Comparison of ENCODE assay signal across 13 mouse cellular contexts in the genomic region with DNA sequence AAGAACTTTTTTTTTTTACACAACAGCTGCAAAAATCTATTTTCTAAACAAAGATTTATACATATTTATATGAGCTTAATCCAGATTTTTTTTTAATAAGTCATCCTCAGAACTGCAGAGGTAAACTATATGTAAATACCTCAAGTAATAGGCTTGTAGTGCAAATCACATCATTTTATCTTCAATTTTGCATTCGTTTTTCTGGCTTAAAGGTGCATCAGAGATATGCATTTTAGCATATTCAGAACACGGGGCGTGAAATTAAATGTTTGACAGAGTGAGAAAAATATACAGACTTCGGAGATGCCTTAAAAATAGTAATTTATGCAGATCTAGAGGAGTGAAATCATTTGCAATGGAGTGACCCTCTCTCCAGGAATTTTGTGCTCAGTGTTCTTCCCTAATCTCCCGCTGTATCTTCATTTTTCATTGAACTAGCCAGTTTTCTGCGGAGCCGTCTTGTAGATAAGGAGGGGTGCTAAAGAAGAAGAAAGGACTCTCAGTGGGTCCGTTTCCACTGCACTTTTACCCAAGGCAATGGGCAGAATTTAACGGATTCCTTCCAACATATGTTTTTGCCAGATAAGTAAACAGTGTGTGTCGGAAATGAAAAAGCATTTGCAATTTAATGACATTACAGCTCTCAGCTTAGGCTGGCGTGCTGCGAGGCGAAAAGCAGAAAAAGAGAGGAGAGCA. TPM values are rescaled to one million over a fixed set of nuclear protein-coding genes. Genes with fewer than 3 reads are reported as not detected.
DNase-seq lines count a peak whose midpoint lies in the region; ATAC-seq lines count a peak whose summit lies in the region.
"Had no signal": no experiment of that assay in that cellular context is flagged by ENCODE, and none has a peak within 500 bp of the region (broad histone marks: within the 10 kb centered on the region; RNA-seq: fewer than 3 reads in every experiment).

No protein-coding gene starts in this region.

- no peak for DNase-seq in lung, postnatal 14 days
- peak; percentile 34 for DNase-seq in forebrain, embryonic 14.5 days (ENCODE audit: low spot score)
- no peak for DNase-seq in limb, embryonic 10.5 days (ENCODE audit: low spot score)
- DNase-seq in frontal cortex, postnatal 25 days (ENCODE audit: low spot score in 2 of 2), result no peak
- no peak for DNase-seq in heart, adult 9 months (ENCODE audit: low spot score in 2 of 2)
- DNase-seq: cerebellum, adult 9-10 months; gastrocnemius, postnatal 10 days; kidney, adult 9 months had no signal

- H3K4me1 ChIP-seq in lung, embryonic 16.5 days (replicated peaks; ENCODE audit: control insufficient read depth, insufficient read depth, low read length), result no peaks in the 10 kb centered on the region
- H3K4me1 ChIP-seq in forebrain, embryonic 14.5 days (ENCODE audit: control insufficient read depth, insufficient read depth, low read length), result 0 out of 2 replicates have a peak, but pooled peaks cover 2% of the 10 kb centered on the region
- H3K4me1 ChIP-seq in liver, embryonic 16.5 days (ENCODE audit: control insufficient read depth, low read depth, low read length), result no peaks in the 10 kb centered on the region; the same call in none of the 2 replicates
- H3K4me1 ChIP-seq in midbrain, embryonic 16.5 days (ENCODE audit: control insufficient read depth, insufficient read depth, low read length), result peaks cover 11% of the 10 kb centered on the region
- H3K4me1 ChIP-seq in limb, embryonic 10.5 days, result no peaks in the 10 kb centered on the region

- H3K36me3 ChIP-seq in lung, embryonic 16.5 days (ENCODE audit: control insufficient read depth, insufficient read depth, low read length), result no peaks in the 10 kb centered on the region
- H3K36me3 ChIP-seq in forebrain, embryonic 14.5 days (ENCODE audit: control insufficient read depth, insufficient read depth, low read length), result no peaks in the 10 kb centered on the region
- H3K36me3 ChIP-seq in liver, embryonic 16.5 days (ENCODE audit: control insufficient read depth, insufficient read depth), result no peaks in the 10 kb centered on the region
- no peaks in the 10 kb centered on the region for H3K36me3 ChIP-seq in midbrain, embryonic 16.5 days (ENCODE audit: control insufficient read depth, insufficient read depth, low read length)
- H3K36me3 ChIP-seq in limb, embryonic 10.5 days, result no peaks in the 10 kb centered on the region

- no peak overlapping the region for H3K9ac ChIP-seq in lung, embryonic 16.5 days (ENCODE audit: low read length)
- no peak overlapping the region for H3K9ac ChIP-seq in forebrain, embryonic 14.5 days (ENCODE audit: low read length)
- no peak overlapping the region for H3K9ac ChIP-seq in liver, embryonic 16.5 days (ENCODE audit: low read depth, low read length)
- no peak overlapping the region for H3K9ac ChIP-seq in midbrain, embryonic 16.5 days (ENCODE audit: low read depth, low read length)

- H3K4me3 ChIP-seq in lung, embryonic 16.5 days (ENCODE audit: low read length), result no peak overlapping the region
- H3K4me3 ChIP-seq in forebrain, embryonic 14.5 days (ENCODE audit: low read depth, low read length), result no peak overlapping the region
- no peak overlapping the region for H3K4me3 ChIP-seq in liver, embryonic 16.5 days (ENCODE audit: low read depth, low read length)
- no peak overlapping the region for H3K4me3 ChIP-seq in midbrain, embryonic 16.5 days (ENCODE audit: low read depth, low read length)
- no peak overlapping the region for H3K4me3 ChIP-seq in limb, embryonic 10.5 days

- 31% methylated on average over 13 of the region's 13 CpGs for WGBS in lung, embryonic 16.5 days
- WGBS in forebrain, embryonic 14.5 days, result 56% methylated on average over 13 of the region's 13 CpGs
- 30% methylated on average over 13 of the region's 13 CpGs for WGBS in liver, embryonic 16.5 days (ENCODE audit: insufficient replicate concordance)
- 22% methylated on average over 13 of the region's 13 CpGs for WGBS in midbrain, embryonic 16.5 days
- WGBS in limb, embryonic 10.5 days, result 77% methylated on average over 13 of the region's 13 CpGs

- 0 out of 2 replicates have a peak overlapping the region, but pooled peaks have one; percentile 18 for H3K4me2 ChIP-seq in lung, embryonic 16.5 days (ENCODE audit: low read depth, low read length)
- 0 out of 2 replicates have a peak overlapping the region, but pooled peaks have one; percentile 7 for H3K4me2 ChIP-seq in forebrain, embryonic 14.5 days (ENCODE audit: low read length)
- H3K4me2 ChIP-seq in liver, embryonic 16.5 days (ENCODE audit: low read depth, low read length), result peak overlapping the region; percentile 37
- peak overlapping the region; percentile 43 for H3K4me2 ChIP-seq in midbrain, embryonic 16.5 days (ENCODE audit: low read length)
- H3K4me2 ChIP-seq: heart, embryonic 11.5 days had no signal

- H3K27me3 ChIP-seq in lung, embryonic 16.5 days (ENCODE audit: control insufficient read depth, insufficient read depth, low read depth, low read length), result peaks cover 15% of the 10 kb centered on the region
- H3K27me3 ChIP-seq in forebrain, embryonic 14.5 days (replicated peaks; ENCODE audit: control insufficient read depth, insufficient read depth, low read length), result peaks cover 11% of the 10 kb centered on the region
- no peaks in the 10 kb centered on the region; the same call in none of the 2 replicates for H3K27me3 ChIP-seq in liver, embryonic 16.5 days (ENCODE audit: control insufficient read depth, insufficient read depth, low read depth, low read length)
- H3K27me3 ChIP-seq in midbrain, embryonic 16.5 days (ENCODE audit: control insufficient read depth, insufficient read depth, low read depth, low read length), result peaks cover 13% of the 10 kb centered on the region
- peaks cover 43% of the 10 kb centered on the region for H3K27me3 ChIP-seq in limb, embryonic 10.5 days (ENCODE audit: low read depth, poor library complexity, severe bottlenecking)

- no peaks in the 10 kb centered on the region for H3K9me3 ChIP-seq in lung, embryonic 16.5 days (ENCODE audit: control insufficient read depth, low read length)
- no peaks in the 10 kb centered on the region for H3K9me3 ChIP-seq in forebrain, embryonic 14.5 days (replicated peaks; ENCODE audit: control insufficient read depth, low read length)
- H3K9me3 ChIP-seq in liver, embryonic 16.5 days (replicated peaks; ENCODE audit: control insufficient read depth, low read length), result no peaks in the 10 kb centered on the region
- no peaks in the 10 kb centered on the region for H3K9me3 ChIP-seq in midbrain, embryonic 16.5 days (replicated peaks; ENCODE audit: control insufficient read depth, low read length, poor library complexity, severe bottlenecking)
- no peaks in the 10 kb centered on the region for H3K9me3 ChIP-seq in limb, embryonic 10.5 days (replicated peaks)

- no peak overlapping the region for H3K27ac ChIP-seq in lung, embryonic 16.5 days (ENCODE audit: low read length)
- no peak overlapping the region for H3K27ac ChIP-seq in forebrain, embryonic 14.5 days (ENCODE audit: low read depth, low read length)
- H3K27ac ChIP-seq in liver, embryonic 16.5 days (ENCODE audit: low read length), result no peak overlapping the region
- no peak overlapping the region for H3K27ac ChIP-seq in midbrain, embryonic 16.5 days (ENCODE audit: low read length)
- H3K27ac ChIP-seq in limb, embryonic 10.5 days, result no peak overlapping the region

- ATAC-seq in lung, embryonic 16.5 days (ENCODE audit: low read depth), result no peak
- ATAC-seq in forebrain, embryonic 14.5 days, result 0 out of 2 replicates have a peak, but pooled peaks have one; percentile 33
- ATAC-seq in liver, embryonic 16.5 days (ENCODE audit: low read depth), result peak; percentile 41; the same call in 1 of the 2 replicates
- ATAC-seq in midbrain, embryonic 16.5 days, result peak; percentile 81

RNA-seq across cellular contexts. Expression of a gene that starts 42.5 kb away (rescaled TPM):
- polyA plus RNA-seq in lung, embryonic 16.5 days (2015; fragmentation: Nextera tagmentation; extraction: Ambion mirVana), result 0.18 and 0.24 TPM in 2 replicates
- polyA plus RNA-seq in forebrain, embryonic 14.5 days (2014; fragmentation: Nextera tagmentation; extraction: Ambion mirVana), result 6.6 and 9.3 TPM in 2 replicates
- not detected in 2 replicates for polyA plus RNA-seq in liver, embryonic 16.5 days (2015; fragmentation: Nextera tagmentation; extraction: Ambion mirVana)
- polyA plus RNA-seq in midbrain, embryonic 16.5 days (2015; fragmentation: Nextera tagmentation; extraction: Ambion mirVana), result 6.4 and 8.0 TPM in 2 replicates
- polyA plus RNA-seq in limb, embryonic 10.5 days (2016; fragmentation: Nextera tagmentation; extraction: Ambion mirVana), result 0.08 and 0.13 TPM in 2 replicates
- polyA plus RNA-seq: liver, adult 2 months had no signal

RNA-seq across cellular contexts. Expression of a gene that starts 57.4 kb away (rescaled TPM):
- 53.0 and 57.4 TPM in 2 replicates for polyA plus RNA-seq in lung, embryonic 16.5 days (2015; fragmentation: Nextera tagmentation; extraction: Ambion mirVana)
- 30.0 and 33.0 TPM in 2 replicates for polyA plus RNA-seq in forebrain, embryonic 14.5 days (2014; fragmentation: Nextera tagmentation; extraction: Ambion mirVana)
- 10.0 and 10.3 TPM in 2 replicates for polyA plus RNA-seq in liver, embryonic 16.5 days (2015; fragmentation: Nextera tagmentation; extraction: Ambion mirVana)
- 40.4 and 41.5 TPM in 2 replicates for polyA plus RNA-seq in midbrain, embryonic 16.5 days (2015; fragmentation: Nextera tagmentation; extraction: Ambion mirVana)
- 43.0 and 49.6 TPM in 2 replicates for polyA plus RNA-seq in limb, embryonic 10.5 days (2016; fragmentation: Nextera tagmentation; extraction: Ambion mirVana)
